Mouse (Mus musculus): ENCODE measurements around the gene Ahsa1. TPM values are rescaled to one million over a fixed set of nuclear protein-coding genes. Genes with fewer than 3 reads are reported as not detected.

Gene Ahsa1
- total and polyA plus RNA-seq, 2 experiments from 2014 or later, result 137 to 187 TPM

DNA sequence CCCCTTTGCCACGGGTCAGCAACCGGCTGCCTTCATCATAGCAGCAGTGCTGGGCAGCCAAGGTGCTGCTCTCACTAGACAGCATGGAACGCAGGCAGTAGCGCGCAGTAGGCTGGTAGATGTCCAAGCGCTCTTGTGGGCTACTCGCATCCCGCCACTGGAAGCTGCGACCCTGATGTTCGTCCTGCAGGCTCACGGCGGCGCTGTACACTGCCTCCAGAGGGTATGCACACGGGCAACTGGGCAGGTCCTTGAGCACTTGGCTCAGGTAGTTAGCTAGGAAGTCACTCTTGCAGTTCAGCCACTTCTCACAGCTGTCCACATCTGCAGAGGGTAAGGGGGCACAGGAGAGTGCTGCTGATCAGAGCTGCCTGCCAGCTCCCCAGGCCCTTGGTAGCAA lies 13.6 kb downstream of the Ahsa1 start:
- no peak for DNase-seq

GRCm38 (mm10) chr12:87281766-87282165 lies 15.5 kb downstream of the Ahsa1 start:
- Histone ChIP-seq H3K4me1 (ENCODE audit: insufficient read depth) (no peaks in the 10 kb centered on the region), H3K9ac (no peak overlapping the region), H3K36me3 (ENCODE audit: insufficient read depth) (no peaks in the 10 kb centered on the region), H3K4me2 (ENCODE audit: low read depth) (no peak overlapping the region), H3K9me3 (ENCODE audit: low read length) (no peaks in the 10 kb centered on the region), H3K27me3 (ENCODE audit: insufficient read depth, low read length) (no peaks in the 10 kb centered on the region), H3K27ac (ENCODE audit: low read depth, low read length) (no peak overlapping the region), H3K4me3 (ENCODE audit: low read depth, low read length) (no peak overlapping the region)
- no peak for DNase-seq
- 91% methylated on average over 1 of the region's 1 CpGs for WGBS
- no peak for ATAC-seq
- TF ChIP-seq CTCF (IDR thresholded peaks at IDR 0.05; ENCODE audit: low read depth), result no peak

More for the DNA sequence above, 13.6 kb downstream of the Ahsa1 start:
- H3K9ac ChIP-seq, result no peak overlapping the region
- H3K36me3 ChIP-seq (ENCODE audit: insufficient read depth), result peaks cover 12% of the 10 kb centered on the region; the same call in 1 of the 2 replicates
- H3K4me2 ChIP-seq (ENCODE audit: low read depth), result no peak overlapping the region
- H3K27ac ChIP-seq (ENCODE audit: low read depth, low read length), result no peak overlapping the region
- H3K4me1 ChIP-seq (ENCODE audit: insufficient read depth), result no peaks in the 10 kb centered on the region
- peak; percentile 8; the same call in 1 of the 2 replicates for TF ChIP-seq CTCF (IDR thresholded peaks at IDR 0.05; ENCODE audit: low read depth)
- H3K4me3 ChIP-seq (ENCODE audit: low read depth, low read length), result no peak overlapping the region
- 42% methylated on average over 14 of the region's 14 CpGs for WGBS
- no peaks in the 10 kb centered on the region for H3K27me3 ChIP-seq (ENCODE audit: insufficient read depth, low read length)
- no peak for ATAC-seq
- no peaks in the 10 kb centered on the region for H3K9me3 ChIP-seq (ENCODE audit: low read length)

DNA sequence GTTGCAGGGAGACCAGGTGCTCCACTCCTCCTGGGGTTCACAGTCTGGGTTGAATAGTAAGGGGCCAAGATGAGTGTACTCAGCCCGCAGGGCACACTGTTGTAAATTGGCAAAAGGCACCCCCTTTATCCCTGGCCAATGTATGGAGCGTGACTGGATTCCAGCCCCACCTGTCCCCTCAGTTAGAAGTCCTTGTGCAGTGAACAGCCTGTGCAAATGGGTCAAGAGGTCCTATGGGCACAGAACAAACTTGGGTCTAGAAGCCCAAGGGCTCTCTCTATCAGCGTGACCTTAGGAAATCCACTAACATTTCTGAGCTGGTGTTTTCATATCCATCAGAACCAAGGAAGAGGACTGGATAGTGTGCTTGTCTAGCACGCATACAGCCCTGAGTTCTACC lies 16.5 kb downstream of the Ahsa1 start:
- Histone ChIP-seq H3K9ac (no peak overlapping the region), H3K36me3 (ENCODE audit: insufficient read depth) (no peaks in the 10 kb centered on the region), H3K4me3 (ENCODE audit: low read depth, low read length) (no peak overlapping the region), H3K27ac (ENCODE audit: low read depth, low read length) (no peak overlapping the region), H3K4me2 (ENCODE audit: low read depth) (no peak overlapping the region), H3K4me1 (ENCODE audit: insufficient read depth) (no peaks in the 10 kb centered on the region), H3K27me3 (ENCODE audit: insufficient read depth, low read length) (no peaks in the 10 kb centered on the region), H3K9me3 (ENCODE audit: low read length) (no peaks in the 10 kb centered on the region)
- ATAC-seq, result no peak
- TF ChIP-seq CTCF (IDR thresholded peaks at IDR 0.05; ENCODE audit: low read depth), result no peak
- 92% methylated on average over 4 of the region's 4 CpGs for WGBS
- DNase-seq, result no peak

DNA sequence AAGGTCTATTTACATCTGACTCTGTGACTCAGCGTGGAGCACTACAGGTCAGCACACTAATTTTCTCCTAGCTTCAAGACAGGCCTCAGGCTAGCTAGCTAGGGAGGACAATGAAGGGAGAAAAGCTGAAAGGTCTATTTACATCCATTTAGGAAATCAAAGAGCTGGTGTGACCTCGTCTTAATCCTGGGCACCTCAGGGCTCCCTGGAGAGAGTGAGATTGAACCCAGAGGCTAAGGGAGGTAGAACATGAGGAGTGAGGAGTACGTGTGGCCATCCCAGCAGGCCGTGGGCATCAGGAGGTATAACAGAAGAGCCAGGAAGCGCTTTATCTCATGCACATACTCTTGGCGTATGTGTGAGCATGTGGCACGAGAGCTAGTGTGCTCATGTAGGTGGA lies 17.4 kb downstream of the Ahsa1 start:
- no peaks in the 10 kb centered on the region for H3K9me3 ChIP-seq (ENCODE audit: low read length)
- H3K4me1 ChIP-seq (ENCODE audit: insufficient read depth), result no peaks in the 10 kb centered on the region
- H3K36me3 ChIP-seq (ENCODE audit: insufficient read depth), result no peaks in the 10 kb centered on the region
- H3K4me3 ChIP-seq (ENCODE audit: low read depth, low read length), result no peak overlapping the region
- no peaks in the 10 kb centered on the region for H3K27me3 ChIP-seq (ENCODE audit: insufficient read depth, low read length)
- H3K27ac ChIP-seq (ENCODE audit: low read depth, low read length), result no peak overlapping the region
- ATAC-seq (no peak), DNase-seq (no peak)
- no peak for TF ChIP-seq CTCF (IDR thresholded peaks at IDR 0.05; ENCODE audit: low read depth)
- no peak overlapping the region for H3K9ac ChIP-seq
- WGBS, result 59% methylated on average over 7 of the region's 7 CpGs
- no peak overlapping the region for H3K4me2 ChIP-seq (ENCODE audit: low read depth)

GRCm38 (mm10) chr12:87284268-87284667 lies 18.0 kb downstream of the Ahsa1 start:
- ATAC-seq (no peak), DNase-seq (no peak)
- Histone ChIP-seq H3K4me1 (ENCODE audit: insufficient read depth) (no peaks in the 10 kb centered on the region), H3K27ac (ENCODE audit: low read depth, low read length) (no peak overlapping the region), H3K9me3 (ENCODE audit: low read length) (no peaks in the 10 kb centered on the region), H3K27me3 (ENCODE audit: insufficient read depth, low read length) (no peaks in the 10 kb centered on the region), H3K36me3 (ENCODE audit: insufficient read depth) (no peaks in the 10 kb centered on the region), H3K4me2 (ENCODE audit: low read depth) (no peak overlapping the region), H3K4me3 (ENCODE audit: low read depth, low read length) (no peak overlapping the region), H3K9ac (no peak overlapping the region)
- TF ChIP-seq CTCF (IDR thresholded peaks at IDR 0.05; ENCODE audit: low read depth), result no peak
- 79% methylated on average over 4 of the region's 4 CpGs for WGBS

DNA sequence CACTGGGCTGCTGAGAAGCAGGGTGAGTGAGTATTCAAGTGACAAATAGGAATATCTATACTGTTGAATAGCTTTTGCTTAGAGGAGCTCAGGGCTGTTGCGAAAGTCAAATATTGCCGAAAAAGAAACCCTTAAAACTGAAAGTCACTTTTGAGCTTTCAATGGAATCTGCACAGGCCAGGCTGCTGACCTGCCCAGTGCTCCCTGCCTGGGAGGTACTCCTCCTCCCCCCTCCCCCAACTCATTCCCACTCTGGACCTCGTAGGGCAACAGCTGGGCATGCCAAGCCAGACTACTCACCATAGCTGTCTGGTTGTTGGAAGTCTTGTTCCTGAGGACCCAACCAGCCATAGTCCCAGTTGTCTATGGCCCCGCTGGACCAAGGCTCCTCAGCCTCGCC lies 18.4 kb downstream of the Ahsa1 start:
- H3K9ac ChIP-seq, result no peak overlapping the region
- ATAC-seq (no peak), DNase-seq (no peak)
- no peak overlapping the region for H3K27ac ChIP-seq (ENCODE audit: low read depth, low read length)
- TF ChIP-seq CTCF (IDR thresholded peaks at IDR 0.05; ENCODE audit: low read depth), result no peak
- no peak overlapping the region for H3K4me2 ChIP-seq (ENCODE audit: low read depth)
- no peaks in the 10 kb centered on the region for H3K27me3 ChIP-seq (ENCODE audit: insufficient read depth, low read length)
- no peaks in the 10 kb centered on the region for H3K36me3 ChIP-seq (ENCODE audit: insufficient read depth)
- no peaks in the 10 kb centered on the region for H3K9me3 ChIP-seq (ENCODE audit: low read length)
- no peaks in the 10 kb centered on the region for H3K4me1 ChIP-seq (ENCODE audit: insufficient read depth)
- no peak overlapping the region for H3K4me3 ChIP-seq (ENCODE audit: low read depth, low read length)
- 90% methylated on average over 5 of the region's 5 CpGs for WGBS

DNA sequence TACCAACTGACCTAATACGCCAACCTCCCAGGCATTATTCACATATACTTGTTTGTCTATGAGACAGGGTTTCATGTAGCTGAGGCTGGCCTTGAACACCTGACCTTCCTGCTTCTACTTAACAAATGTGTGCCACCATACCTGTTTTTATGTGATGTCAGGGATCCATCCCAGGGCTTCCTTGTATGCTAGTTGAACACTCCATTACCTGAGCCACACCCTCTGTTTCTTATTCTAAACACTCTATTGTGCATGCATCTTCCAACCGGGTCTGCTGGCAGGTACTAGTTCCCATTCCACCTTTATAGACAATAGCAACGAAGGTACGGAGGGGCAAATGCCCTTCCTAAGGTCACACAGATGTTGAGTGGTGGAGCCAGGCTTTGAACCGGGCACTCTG lies 22.8 kb downstream of the Ahsa1 start:
- H3K9ac ChIP-seq, result no peak overlapping the region
- H3K27ac ChIP-seq (ENCODE audit: low read depth, low read length), result no peak overlapping the region
- no peak for ATAC-seq
- no peak overlapping the region for H3K4me2 ChIP-seq (ENCODE audit: low read depth)
- no peak overlapping the region for H3K4me3 ChIP-seq (ENCODE audit: low read depth, low read length)
- H3K9me3 ChIP-seq (ENCODE audit: low read length), result no peaks in the 10 kb centered on the region
- no peaks in the 10 kb centered on the region for H3K4me1 ChIP-seq (ENCODE audit: insufficient read depth)
- TF ChIP-seq CTCF (IDR thresholded peaks at IDR 0.05; ENCODE audit: low read depth), result no peak
- no peaks in the 10 kb centered on the region for H3K27me3 ChIP-seq (ENCODE audit: insufficient read depth, low read length)
- no peak for DNase-seq
- 89% methylated on average over 5 of the region's 5 CpGs for WGBS
- no peaks in the 10 kb centered on the region for H3K36me3 ChIP-seq (ENCODE audit: insufficient read depth)

- no peak for DNase-seq
- H3K9ac ChIP-seq, result no peak overlapping the region
- 75% methylated on average over 6 of the region's 6 CpGs for WGBS
- H3K4me3 ChIP-seq (ENCODE audit: low read depth, low read length), result no peak overlapping the region
- no peaks in the 10 kb centered on the region for H3K36me3 ChIP-seq (ENCODE audit: insufficient read depth)
- no peak overlapping the region for H3K4me2 ChIP-seq (ENCODE audit: low read depth)
- no peaks in the 10 kb centered on the region for H3K9me3 ChIP-seq (ENCODE audit: low read length)
- H3K4me1 ChIP-seq (ENCODE audit: insufficient read depth), result no peaks in the 10 kb centered on the region
- no peak; the same call in 1 of the 2 replicates for ATAC-seq
- no peak overlapping the region for H3K27ac ChIP-seq (ENCODE audit: low read depth, low read length)
- H3K27me3 ChIP-seq (ENCODE audit: insufficient read depth, low read length), result 0 out of 2 replicates have a peak, but pooled peaks cover 2% of the 10 kb centered on the region
- no peak for TF ChIP-seq CTCF (IDR thresholded peaks at IDR 0.05; ENCODE audit: low read depth)
Observed at GRCm38 (mm10) chr12:87293934-87294333, 27.7 kb downstream of the Ahsa1 start.
